Mouse (Mus musculus) gastrocnemius, postnatal 14 days (tissue): ENCODE results near the gene Grwd1. TPM values are rescaled to one million over a fixed set of nuclear protein-coding genes. Genes with fewer than 3 reads are reported as not detected.

Experiments used
- DNase-seq: peaks from one replicate; pipeline ENCODE4 v3.0.0; 2021; ENCODE audit warnings: mixed read lengths
- intact Hi-C: fragments of 180-260 bp; cut with DNase I; formaldehyde crosslinking; loops from one replicate; pipeline ENCODE4 v1.15.1; 2025; ENCODE audit warnings: low total_unique reads
- total RNA-seq, 2 experiments: library from RNA; stranded (reverse); gene quantifications; 2 replicates each; pipeline ENCODE4 v1.2.3; 2021

The Grwd1 gene
- total RNA-seq, 2 experiments from 2014 or later: 10.5 to 16.5 TPM

- intact Hi-C loops: no loop called here
- no peak for DNase-seq
Observed at GRCm38 (mm10) chr7:45850661-45851060, 19.9 kb upstream of the Grwd1 start.

GRCm38 (mm10) chr7:45848447-45849027, 17.8 kb upstream of the Grwd1 start:
- DNase-seq: no peak
- intact Hi-C loops: no loop called here

GRCm38 (mm10) chr7:45842950-45843744, 12.4 kb upstream of the Grwd1 start:
- intact Hi-C loops: no loop called here
- DNase-seq: no peak

GRCm38 (mm10) chr7:45833924-45834323, 3.2 kb upstream of the Grwd1 start:
- DNase-seq: no peak
- intact Hi-C loops: no loop called here

- DNase-seq: no peak
- intact Hi-C loops: no loop called here
Observed at GRCm38 (mm10) chr7:45833148-45833790, 2.5 kb upstream of the Grwd1 start.

- DNase-seq: no peak
- intact Hi-C loops: no loop called here
Observed at GRCm38 (mm10) chr7:45832428-45832827, 1.7 kb upstream of the Grwd1 start.

- DNase-seq: no peak
- intact Hi-C loops: no loop called here
Observed at GRCm38 (mm10) chr7:45831128-45831525, 383 bp upstream of the Grwd1 start.

- DNase-seq: no peak
Observed at GRCm38 (mm10) chr7:45826631-45827030, 4.1 kb downstream of the Grwd1 start.

GRCm38 (mm10) chr7:45824598-45824997, 6.1 kb downstream of the Grwd1 start, which contains the start of gene Kcnj14:
Kcnj14 (minus strand) TSS chr7:45824782.
- intact Hi-C loops: no loop called here

More at GRCm38 (mm10) chr7:45826631-45827030, 4.1 kb downstream of the Grwd1 start:
- intact Hi-C loops: no loop called here

GRCm38 (mm10) chr7:45820913-45821312, 9.8 kb downstream of the Grwd1 start:
- DNase-seq: no peak
- intact Hi-C loops: no loop called here

More at GRCm38 (mm10) chr7:45824598-45824997, 6.1 kb downstream of the Grwd1 start, which contains the start of gene Kcnj14:
- DNase-seq: no peak

GRCm38 (mm10) chr7:45819843-45820242, 10.9 kb downstream of the Grwd1 start:
- DNase-seq: no peak
- intact Hi-C loops: no loop called here

- intact Hi-C loops: no loop called here
- DNase-seq: no peak
Observed at GRCm38 (mm10) chr7:45815984-45816351, 14.8 kb downstream of the Grwd1 start.

GRCm38 (mm10) chr7:45815323-45815983, 15.3 kb downstream of the Grwd1 start:
- intact Hi-C loops: no loop called here
- DNase-seq: no peak

GRCm38 (mm10) chr7:45814841-45815240, 15.9 kb downstream of the Grwd1 start:
- intact Hi-C loops: no loop called here
- DNase-seq: no peak

- intact Hi-C loops: no loop called here
Observed at GRCm38 (mm10) chr7:45813787-45814779, 16.7 kb downstream of the Grwd1 start, which contains the start of gene Cyth2. Cyth2 (minus strand) TSS chr7:45814581.

GRCm38 (mm10) chr7:45812921-45813320, 17.8 kb downstream of the Grwd1 start:
- no peak for DNase-seq
- intact Hi-C loops: no loop called here

More at GRCm38 (mm10) chr7:45813787-45814779, 16.7 kb downstream of the Grwd1 start, which contains the start of gene Cyth2:
- peak; percentile 98 for DNase-seq

- no peak for DNase-seq
- intact Hi-C loops: no loop called here
Observed at GRCm38 (mm10) chr7:45809276-45810075, 21.3 kb downstream of the Grwd1 start.

- no peak for DNase-seq
- intact Hi-C loops: no loop called here
Observed at GRCm38 (mm10) chr7:45808471-45808870, 22.3 kb downstream of the Grwd1 start.
